Mouse (Mus musculus): ENCODE data around the gene Gm11034. TPM values are rescaled to one million over a fixed set of nuclear protein-coding genes. Genes with fewer than 3 reads are reported as not detected.

Gene Gm11034
- polyA plus RNA-seq, 1 experiment from 2014 or later: not detected

GRCm38 (mm10) chr8:72210710-72211109 is 2.7 kb downstream of the Gm11034 start:
- H3K4me1 ChIP-seq (replicated peaks): no peaks in the 10 kb centered on the region
- H3K4me3 ChIP-seq: no peak overlapping the region
- WGBS: 59% methylated on average over 2 of the region's 2 CpGs
- ATAC-seq (replicated peaks; ENCODE audit: insufficient number of reproducible peaks, insufficient read depth, low FRiP score, low read depth): no peak
- no peak overlapping the region for H3K27ac ChIP-seq
- no peak overlapping the region for H3K4me2 ChIP-seq
- H3K9me3 ChIP-seq (replicated peaks): no peaks in the 10 kb centered on the region
- peaks cover 16% of the 10 kb centered on the region for H3K27me3 ChIP-seq
- no peaks in the 10 kb centered on the region for H3K36me3 ChIP-seq
- no peak overlapping the region for H3K9ac ChIP-seq

GRCm38 (mm10) chr8:72210222-72210621 is 3.2 kb downstream of the Gm11034 start:
- Histone ChIP-seq H3K36me3 (no peaks in the 10 kb centered on the region), H3K4me2 (no peak overlapping the region), H3K4me1 (replicated peaks) (no peaks in the 10 kb centered on the region), H3K9me3 (replicated peaks) (no peaks in the 10 kb centered on the region), H3K27me3 (peaks cover 12% of the 10 kb centered on the region; the same call in 1 of the 2 replicates), H3K27ac (no peak overlapping the region), H3K4me3 (no peak overlapping the region), H3K9ac (no peak overlapping the region)
- WGBS: 58% methylated on average over 4 of the region's 4 CpGs
- no peak for ATAC-seq (replicated peaks; ENCODE audit: insufficient number of reproducible peaks, insufficient read depth, low FRiP score, low read depth)

- 58% methylated on average over 1 of the region's 1 CpGs for WGBS
- no peak for ATAC-seq (replicated peaks; ENCODE audit: insufficient number of reproducible peaks, insufficient read depth, low FRiP score, low read depth)
- Histone ChIP-seq H3K4me1 (replicated peaks) (no peaks in the 10 kb centered on the region), H3K4me3 (no peak overlapping the region), H3K27ac (no peak overlapping the region), H3K36me3 (no peaks in the 10 kb centered on the region), H3K4me2 (no peak overlapping the region), H3K9ac (no peak overlapping the region), H3K9me3 (replicated peaks) (no peaks in the 10 kb centered on the region; the same call in 1 of the 2 replicates), H3K27me3 (no peaks in the 10 kb centered on the region)
Observed at GRCm38 (mm10) chr8:72208582-72208981, 4.9 kb downstream of the Gm11034 start.

- ATAC-seq (replicated peaks; ENCODE audit: insufficient number of reproducible peaks, insufficient read depth, low FRiP score, low read depth): no peak
- no peaks in the 10 kb centered on the region for H3K36me3 ChIP-seq
- H3K4me2 ChIP-seq: no peak overlapping the region
- WGBS: 48% methylated on average over 8 of the region's 8 CpGs
- no peaks in the 10 kb centered on the region for H3K4me1 ChIP-seq (replicated peaks)
- no peak overlapping the region for H3K9ac ChIP-seq
- no peak overlapping the region for H3K27ac ChIP-seq
- H3K9me3 ChIP-seq (replicated peaks): 0 out of 2 replicates have a peak, but pooled peaks cover 6% of the 10 kb centered on the region
- H3K4me3 ChIP-seq: no peak overlapping the region
- H3K27me3 ChIP-seq: no peaks in the 10 kb centered on the region
Observed at GRCm38 (mm10) chr8:72197997-72198396, 15.4 kb downstream of the Gm11034 start.

- H3K27me3 ChIP-seq: no peaks in the 10 kb centered on the region
- H3K27ac ChIP-seq: no peak overlapping the region
- no peak overlapping the region for H3K4me3 ChIP-seq
- H3K4me1 ChIP-seq (replicated peaks): no peaks in the 10 kb centered on the region
- no peak overlapping the region for H3K4me2 ChIP-seq
- no peak overlapping the region for H3K9ac ChIP-seq
- ATAC-seq (replicated peaks; ENCODE audit: insufficient number of reproducible peaks, insufficient read depth, low FRiP score, low read depth): no peak
- no peaks in the 10 kb centered on the region for H3K9me3 ChIP-seq (replicated peaks)
- no peaks in the 10 kb centered on the region for H3K36me3 ChIP-seq
Observed at GRCm38 (mm10) chr8:72192065-72192464, 21.4 kb downstream of the Gm11034 start.

GRCm38 (mm10) chr8:72190215-72190539 is 23.3 kb downstream of the Gm11034 start:
- Histone ChIP-seq H3K27me3 (no peaks in the 10 kb centered on the region), H3K9me3 (replicated peaks) (no peaks in the 10 kb centered on the region), H3K9ac (no peak overlapping the region), H3K36me3 (no peaks in the 10 kb centered on the region), H3K4me3 (no peak overlapping the region), H3K4me1 (replicated peaks) (no peaks in the 10 kb centered on the region), H3K4me2 (no peak overlapping the region), H3K27ac (no peak overlapping the region)
- no peak for ATAC-seq (replicated peaks; ENCODE audit: insufficient number of reproducible peaks, insufficient read depth, low FRiP score, low read depth)
- 67% methylated on average over 2 of the region's 2 CpGs for WGBS

- no peak within 1 kb of the TSS for H3K4me3 ChIP-seq
- no peak within 1 kb of the TSS for H3K9ac ChIP-seq
- H3K4me2 ChIP-seq: no peak within 1 kb of the TSS
- no peaks in the 10 kb centered on the region for H3K9me3 ChIP-seq (replicated peaks)
- H3K27me3 ChIP-seq: no peaks in the 10 kb centered on the region
- no peak within 1 kb of the TSS for H3K27ac ChIP-seq
- no peaks in the 10 kb centered on the region for H3K4me1 ChIP-seq (replicated peaks)
- ATAC-seq (replicated peaks; ENCODE audit: insufficient number of reproducible peaks, insufficient read depth, low FRiP score, low read depth): no peak
- H3K36me3 ChIP-seq: no peaks in the 10 kb centered on the region
- 55% methylated on average over 12 of the region's 12 CpGs for WGBS
Observed at GRCm38 (mm10) chr8:72189417-72190214, 23.8 kb downstream of the Gm11034 start, which contains the start of gene Hsh2d. Gene Hsh2d, plus strand, starts transcription at chr8:72189638.

GRCm38 (mm10) chr8:72187793-72188331 is 25.6 kb downstream of the Gm11034 start:
- H3K9ac ChIP-seq: no peak overlapping the region
- H3K4me2 ChIP-seq: no peak overlapping the region
- no peaks in the 10 kb centered on the region for H3K9me3 ChIP-seq (replicated peaks)
- ATAC-seq (replicated peaks; ENCODE audit: insufficient number of reproducible peaks, insufficient read depth, low FRiP score, low read depth): no peak
- no peaks in the 10 kb centered on the region for H3K27me3 ChIP-seq
- 81% methylated on average over 2 of the region's 2 CpGs for WGBS
- no peak overlapping the region for H3K27ac ChIP-seq
- H3K4me1 ChIP-seq (replicated peaks): no peaks in the 10 kb centered on the region
- H3K36me3 ChIP-seq: no peaks in the 10 kb centered on the region
- H3K4me3 ChIP-seq: no peak overlapping the region

- no peak overlapping the region for H3K4me2 ChIP-seq
- 83% methylated on average over 2 of the region's 2 CpGs for WGBS
- no peaks in the 10 kb centered on the region for H3K9me3 ChIP-seq (replicated peaks)
- H3K4me3 ChIP-seq: no peak overlapping the region
- no peaks in the 10 kb centered on the region for H3K27me3 ChIP-seq
- no peaks in the 10 kb centered on the region for H3K4me1 ChIP-seq (replicated peaks)
- H3K27ac ChIP-seq: no peak overlapping the region
- no peak overlapping the region for H3K9ac ChIP-seq
- no peak for ATAC-seq (replicated peaks; ENCODE audit: insufficient number of reproducible peaks, insufficient read depth, low FRiP score, low read depth)
- peaks cover 29% of the 10 kb centered on the region for H3K36me3 ChIP-seq
Observed at GRCm38 (mm10) chr8:72183554-72184202, 29.8 kb downstream of the Gm11034 start.

- H3K27me3 ChIP-seq: no peaks in the 10 kb centered on the region
- no peaks in the 10 kb centered on the region for H3K4me1 ChIP-seq (replicated peaks)
- peaks cover 77% of the 10 kb centered on the region for H3K36me3 ChIP-seq
- no peak overlapping the region for H3K27ac ChIP-seq
- no peak overlapping the region for H3K9ac ChIP-seq
- H3K4me2 ChIP-seq: no peak overlapping the region
- 58% methylated on average over 5 of the region's 5 CpGs for whole genome bisulfite sequencing
- ATAC-seq (replicated peaks; ENCODE audit: insufficient number of reproducible peaks, insufficient read depth, low FRiP score, low read depth): 0 out of 2 replicates have a peak, but pooled peaks have one; percentile 37
- no peaks in the 10 kb centered on the region for H3K9me3 ChIP-seq (replicated peaks)
- no peak overlapping the region for H3K4me3 ChIP-seq
Observed at GRCm38 (mm10) chr8:72177346-72177925, 36.0 kb downstream of the Gm11034 start.

- no peak for ATAC-seq (replicated peaks; ENCODE audit: insufficient number of reproducible peaks, insufficient read depth, low FRiP score, low read depth)
- Histone ChIP-seq H3K4me3 (no peak overlapping the region), H3K9ac (no peak overlapping the region), H3K9me3 (replicated peaks) (no peaks in the 10 kb centered on the region), H3K27me3 (no peaks in the 10 kb centered on the region), H3K36me3 (peaks cover 64% of the 10 kb centered on the region), H3K27ac (no peak overlapping the region), H3K4me1 (replicated peaks) (peaks cover 5% of the 10 kb centered on the region; the same call in 1 of the 2 replicates), H3K4me2 (no peak overlapping the region)
- WGBS: 73% methylated on average over 3 of the region's 3 CpGs
Observed at GRCm38 (mm10) chr8:72169681-72170249, 43.7 kb downstream of the Gm11034 start.

All from heart, embryonic 15.5 days (tissue).